Mouse (Mus musculus): Measurements from ENCODE around the gene Nfia. TPM values are rescaled to one million over a fixed set of nuclear protein-coding genes. Genes with fewer than 3 reads are reported as not detected.
A peak's percentile ranks its signal among the peaks of the same experiment; 100 is the strongest.

Gene Nfia
- polyA plus RNA-seq, 1 experiment from 2014 or later = 54.3 TPM

- no peak for ATAC-seq (ENCODE audit: insufficient number of reproducible peaks, insufficient read depth, low FRiP score, low read depth)
Observed at GRCm38 (mm10) chr4:97912560-97912959, 140.0 kb downstream of the Nfia start.

GRCm38 (mm10) chr4:97914348-97914747 is 141.8 kb downstream of the Nfia start:
- WGBS = 90% methylated on average over 2 of the region's 2 CpGs
- peaks cover 9% of the 10 kb centered on the region; the same call in 1 of the 2 replicates for H3K36me3 ChIP-seq (ENCODE audit: control insufficient read depth, insufficient read depth, low read length)
- no peaks in the 10 kb centered on the region for H3K9me3 ChIP-seq (ENCODE audit: control insufficient read depth, low read length)
- no peaks in the 10 kb centered on the region for H3K27me3 ChIP-seq (ENCODE audit: control insufficient read depth, insufficient read depth, low read length)
- no peak overlapping the region for H3K4me2 ChIP-seq (ENCODE audit: low read length)
- H3K4me1 ChIP-seq (ENCODE audit: control insufficient read depth in 2 of 2, insufficient read depth in 2 of 2, low read length in 2 of 2) = peaks cover 5 to 34% of the 10 kb centered on the region in 2 experiments; a peak in 3 of 4 replicates
- H3K9ac ChIP-seq (ENCODE audit: low read length) = no peak overlapping the region
- no peak overlapping the region for H3K27ac ChIP-seq (replicated peaks in 1 of 2; ENCODE audit: control insufficient read depth in 1 of 2, insufficient read depth in 1 of 2, low read depth in 2 of 2, low read length in 2 of 2)
- no peak for ATAC-seq (ENCODE audit: insufficient number of reproducible peaks, insufficient read depth, low FRiP score, low read depth)
- no peak overlapping the region for H3K4me3 ChIP-seq (ENCODE audit: control insufficient read depth in 1 of 2, insufficient read depth in 1 of 2, low read depth in 1 of 2, low read length in 2 of 2)

More at GRCm38 (mm10) chr4:97912560-97912959, 140.0 kb downstream of the Nfia start:
- H3K36me3 ChIP-seq (ENCODE audit: control insufficient read depth, insufficient read depth, low read length) = peaks cover 9% of the 10 kb centered on the region; the same call in 1 of the 2 replicates
- H3K4me3 ChIP-seq (ENCODE audit: control insufficient read depth in 1 of 2, insufficient read depth in 1 of 2, low read depth in 1 of 2, low read length in 2 of 2) = no peak overlapping the region
- H3K27ac ChIP-seq (replicated peaks in 1 of 2; ENCODE audit: control insufficient read depth in 1 of 2, insufficient read depth in 1 of 2, low read depth in 2 of 2, low read length in 2 of 2) = no peak overlapping the region
- peaks cover 10 to 39% of the 10 kb centered on the region in 2 experiments for H3K4me1 ChIP-seq (ENCODE audit: control insufficient read depth in 2 of 2, insufficient read depth in 2 of 2, low read length in 2 of 2)
- no peak overlapping the region for H3K9ac ChIP-seq (ENCODE audit: low read length)
- no peak overlapping the region for H3K4me2 ChIP-seq (ENCODE audit: low read length)
- H3K27me3 ChIP-seq (ENCODE audit: control insufficient read depth, insufficient read depth, low read length) = no peaks in the 10 kb centered on the region
- WGBS = 93% methylated on average over 11 of the region's 11 CpGs
- H3K9me3 ChIP-seq (ENCODE audit: control insufficient read depth, low read length) = no peaks in the 10 kb centered on the region

- Histone ChIP-seq H3K27ac (replicated peaks in 1 of 2; ENCODE audit: control insufficient read depth in 1 of 2, insufficient read depth in 1 of 2, low read depth in 2 of 2, low read length in 2 of 2) (no peak overlapping the region), H3K36me3 (ENCODE audit: control insufficient read depth, insufficient read depth, low read length) (peaks cover 9% of the 10 kb centered on the region; the same call in 1 of the 2 replicates), H3K4me1 (ENCODE audit: control insufficient read depth in 2 of 2, insufficient read depth in 2 of 2, low read length in 2 of 2) (peaks cover 5 to 34% of the 10 kb centered on the region in 2 experiments; a peak in 3 of 4 replicates), H3K4me3 (ENCODE audit: control insufficient read depth in 1 of 2, insufficient read depth in 1 of 2, low read depth in 1 of 2, low read length in 2 of 2) (no peak overlapping the region), H3K9ac (ENCODE audit: low read length) (no peak overlapping the region), H3K9me3 (ENCODE audit: control insufficient read depth, low read length) (no peaks in the 10 kb centered on the region), H3K4me2 (ENCODE audit: low read length) (no peak overlapping the region), H3K27me3 (ENCODE audit: control insufficient read depth, insufficient read depth, low read length) (no peaks in the 10 kb centered on the region)
- whole genome bisulfite sequencing = 84% methylated on average over 5 of the region's 5 CpGs
- no peak for ATAC-seq (ENCODE audit: insufficient number of reproducible peaks, insufficient read depth, low FRiP score, low read depth)
Observed at GRCm38 (mm10) chr4:97914761-97915160, 142.2 kb downstream of the Nfia start.

GRCm38 (mm10) chr4:97917568-97917967 is 145.0 kb downstream of the Nfia start:
- H3K36me3 ChIP-seq (ENCODE audit: control insufficient read depth, insufficient read depth, low read length) = no peaks in the 10 kb centered on the region
- H3K4me2 ChIP-seq (ENCODE audit: low read length) = no peak overlapping the region
- H3K27me3 ChIP-seq (ENCODE audit: control insufficient read depth, insufficient read depth, low read length) = no peaks in the 10 kb centered on the region
- no peak for ATAC-seq (ENCODE audit: insufficient number of reproducible peaks, insufficient read depth, low FRiP score, low read depth)
- peaks cover 5 to 25% of the 10 kb centered on the region in 2 experiments for H3K4me1 ChIP-seq (ENCODE audit: control insufficient read depth in 2 of 2, insufficient read depth in 2 of 2, low read length in 2 of 2)
- no peak overlapping the region for H3K4me3 ChIP-seq (ENCODE audit: control insufficient read depth in 1 of 2, insufficient read depth in 1 of 2, low read depth in 1 of 2, low read length in 2 of 2)
- no peak overlapping the region for H3K9ac ChIP-seq (ENCODE audit: low read length)
- no peaks in the 10 kb centered on the region for H3K9me3 ChIP-seq (ENCODE audit: control insufficient read depth, low read length)
- H3K27ac ChIP-seq (replicated peaks in 1 of 2; ENCODE audit: control insufficient read depth in 1 of 2, insufficient read depth in 1 of 2, low read depth in 2 of 2, low read length in 2 of 2) = no peak overlapping the region; a peak in 1 of 4 replicates
- 76% methylated on average over 6 of the region's 6 CpGs for WGBS

- Histone ChIP-seq H3K4me2 (ENCODE audit: low read length) (no peak overlapping the region), H3K4me1 (ENCODE audit: control insufficient read depth in 2 of 2, insufficient read depth in 2 of 2, low read length in 2 of 2) (peaks cover 5 to 32% of the 10 kb centered on the region in 2 experiments), H3K9ac (ENCODE audit: low read length) (no peak overlapping the region), H3K27me3 (ENCODE audit: control insufficient read depth, insufficient read depth, low read length) (no peaks in the 10 kb centered on the region), H3K4me3 (ENCODE audit: control insufficient read depth in 1 of 2, insufficient read depth in 1 of 2, low read depth in 1 of 2, low read length in 2 of 2) (no peak overlapping the region), H3K27ac (replicated peaks in 1 of 2; ENCODE audit: control insufficient read depth in 1 of 2, insufficient read depth in 1 of 2, low read depth in 2 of 2, low read length in 2 of 2) (no peak overlapping the region), H3K9me3 (ENCODE audit: control insufficient read depth, low read length) (no peaks in the 10 kb centered on the region), H3K36me3 (ENCODE audit: control insufficient read depth, insufficient read depth, low read length) (no peaks in the 10 kb centered on the region)
- WGBS = 48% methylated on average over 3 of the region's 3 CpGs
- no peak for ATAC-seq (ENCODE audit: insufficient number of reproducible peaks, insufficient read depth, low FRiP score, low read depth)
Observed at GRCm38 (mm10) chr4:97918675-97919074, 146.1 kb downstream of the Nfia start.

GRCm38 (mm10) chr4:97919773-97920172 is 147.2 kb downstream of the Nfia start:
- Histone ChIP-seq H3K4me1 (ENCODE audit: control insufficient read depth in 2 of 2, insufficient read depth in 2 of 2, low read length in 2 of 2) (peaks cover 9 to 41% of the 10 kb centered on the region in 2 experiments), H3K27me3 (ENCODE audit: control insufficient read depth, insufficient read depth, low read length) (no peaks in the 10 kb centered on the region), H3K9me3 (ENCODE audit: control insufficient read depth, low read length) (no peaks in the 10 kb centered on the region), H3K4me2 (ENCODE audit: low read length) (peak overlapping the region; percentile 65), H3K36me3 (ENCODE audit: control insufficient read depth, insufficient read depth, low read length) (no peaks in the 10 kb centered on the region), H3K4me3 (ENCODE audit: control insufficient read depth in 1 of 2, insufficient read depth in 1 of 2, low read depth in 1 of 2, low read length in 2 of 2) (no peak overlapping the region; a peak in 1 of 4 replicates), H3K27ac (replicated peaks in 1 of 2; ENCODE audit: control insufficient read depth in 1 of 2, insufficient read depth in 1 of 2, low read depth in 2 of 2, low read length in 2 of 2) (peak overlapping the region in 1 of 2 experiments; percentile 90; a peak in 1 of 4 replicates), H3K9ac (ENCODE audit: low read length) (peak overlapping the region; percentile 65)
- 84% methylated on average over 2 of the region's 2 CpGs for WGBS
- no peak for ATAC-seq (ENCODE audit: insufficient number of reproducible peaks, insufficient read depth, low FRiP score, low read depth)

- 23% methylated on average over 10 of the region's 10 CpGs for WGBS
- H3K9ac ChIP-seq (ENCODE audit: low read length) = peak overlapping the region; percentile 65
- no peaks in the 10 kb centered on the region for H3K27me3 ChIP-seq (ENCODE audit: control insufficient read depth, insufficient read depth, low read length)
- H3K4me2 ChIP-seq (ENCODE audit: low read length) = peak overlapping the region; percentile 65
- peaks cover 9 to 48% of the 10 kb centered on the region in 2 experiments for H3K4me1 ChIP-seq (ENCODE audit: control insufficient read depth in 2 of 2, insufficient read depth in 2 of 2, low read length in 2 of 2)
- H3K36me3 ChIP-seq (ENCODE audit: control insufficient read depth, insufficient read depth, low read length) = no peaks in the 10 kb centered on the region
- peak overlapping the region; percentile 23 to 36; a peak in 3 of 4 replicates for H3K4me3 ChIP-seq (ENCODE audit: control insufficient read depth in 1 of 2, insufficient read depth in 1 of 2, low read depth in 1 of 2, low read length in 2 of 2)
- H3K9me3 ChIP-seq (ENCODE audit: control insufficient read depth, low read length) = no peaks in the 10 kb centered on the region
- H3K27ac ChIP-seq (replicated peaks in 1 of 2; ENCODE audit: control insufficient read depth in 1 of 2, insufficient read depth in 1 of 2, low read depth in 2 of 2, low read length in 2 of 2) = peak overlapping the region; percentile 90 to 94
- peak; percentile 69 for ATAC-seq (ENCODE audit: insufficient number of reproducible peaks, insufficient read depth, low FRiP score, low read depth)
Observed at GRCm38 (mm10) chr4:97920287-97921079, 147.9 kb downstream of the Nfia start.

All from heart, embryonic 14.5 days (tissue).